Mouse (Mus musculus): ENCODE measurements at regions not wholly inside any gene's neighbourhood (a gene's known extent, or its start where the extent isn't known, plus 50 kb on each side); places are given as distances from the start of the nearest gene placed in this dataset.

GRCm38 (mm10) chr2:34086130-34086529, 198.4 kb upstream of the Mvb12b start:
- no peaks in the 10 kb centered on the region for H3K36me3 ChIP-seq (replicated peaks in 1 of 2; ENCODE audit: control insufficient read depth in 1 of 2, insufficient read depth in 1 of 2, low read length in 1 of 2)
- in situ Hi-C loops (cut with MboI; ENCODE audit: low pct_ligation_motif_present, low pct_unique_long_range_greater_than_20kb, low sequenced_read_pairs) = no loop called here
- no peak overlapping the region for H3K4me2 ChIP-seq (ENCODE audit: insufficient read depth, low read depth, poor library complexity, severe bottlenecking)
- no peak overlapping the region for H3K27ac ChIP-seq (ENCODE audit: insufficient read depth, low read depth)
- H3K4me3 ChIP-seq (replicated peaks in 1 of 3; ENCODE audit: low read depth in 2 of 3, low read length in 2 of 3, poor library complexity in 1 of 3) = no peak overlapping the region
- no peak for DNase-seq (ENCODE audit: extremely low read depth)
- no peaks in the 10 kb centered on the region for H3K79me2 ChIP-seq (replicated peaks; ENCODE audit: control insufficient read depth, extremely low read depth, insufficient read depth, poor library complexity, severe bottlenecking)
- H3K4me1 ChIP-seq (ENCODE audit: control insufficient read depth in 1 of 2, insufficient read depth in 2 of 2) = no peaks in the 10 kb centered on the region; a peak in 1 of 4 replicates
- H3K9ac ChIP-seq (ENCODE audit: insufficient read depth, low read depth) = no peak overlapping the region
- no peaks in the 10 kb centered on the region for H3K27me3 ChIP-seq (replicated peaks)
- dilution Hi-C loops (cut with MboI; ENCODE audit: extremely low pct_ligation_motif_present, extremely low pct_unique_long_range_greater_than_20kb, low sequenced_read_pairs) = no loop called here
- no peak for TF ChIP-seq JUN (IDR thresholded peaks at IDR 0.05; ENCODE audit: insufficient read depth, low read depth, low read length)
- no peak for TF ChIP-seq ZC3H11A (IDR thresholded peaks at IDR 0.05; ENCODE audit: low read depth, low read length)
- TF ChIP-seq MYC (IDR thresholded peaks at IDR 0.05; ENCODE audit: low read depth, low read length) = no peak
- no peak for TF ChIP-seq USF1 (IDR thresholded peaks at IDR 0.05; ENCODE audit: low read depth, low read length)
- TF ChIP-seq KAT2A (IDR thresholded peaks at IDR 0.05; ENCODE audit: insufficient replicate concordance, low read length) = no peak
- no peak for TF ChIP-seq USF2 (conservative IDR thresholded peaks at IDR 0.05; ENCODE audit: low read depth, low read length)
- no peak for TF ChIP-seq ZMIZ1 (IDR thresholded peaks at IDR 0.05; ENCODE audit: low read depth, low read length)
- TF ChIP-seq CTCF (conservative IDR thresholded peaks at IDR 0.05 in 1 of 2, IDR thresholded peaks at IDR 0.05 in 1 of 2; ENCODE audit: low read depth in 2 of 2, low read length in 2 of 2) = no peak
- no peak for TF ChIP-seq ZKSCAN1 (IDR thresholded peaks at IDR 0.05; ENCODE audit: borderline replicate concordance, low read depth, low read length)
- H3K9me3 ChIP-seq (replicated peaks; ENCODE audit: low read length) = no peaks in the 10 kb centered on the region

GRCm38 (mm10) chr2:34084513-34084912, 196.8 kb upstream of the Mvb12b start:
- Histone ChIP-seq H3K27me3 (replicated peaks) (no peaks in the 10 kb centered on the region), H3K4me3 (replicated peaks in 1 of 3; ENCODE audit: low read depth in 2 of 3, low read length in 2 of 3, poor library complexity in 1 of 3) (no peak overlapping the region), H3K4me1 (ENCODE audit: control insufficient read depth in 1 of 2, insufficient read depth in 2 of 2) (no peaks in the 10 kb centered on the region; a peak in 1 of 4 replicates), H3K27ac (ENCODE audit: insufficient read depth, low read depth) (no peak overlapping the region), H3K79me2 (replicated peaks; ENCODE audit: control insufficient read depth, extremely low read depth, insufficient read depth, poor library complexity, severe bottlenecking) (no peaks in the 10 kb centered on the region), H3K9ac (ENCODE audit: insufficient read depth, low read depth) (no peak overlapping the region), H3K36me3 (replicated peaks in 1 of 2; ENCODE audit: control insufficient read depth in 1 of 2, insufficient read depth in 1 of 2, low read length in 1 of 2) (no peaks in the 10 kb centered on the region), H3K9me3 (replicated peaks; ENCODE audit: low read length) (no peaks in the 10 kb centered on the region), H3K4me2 (ENCODE audit: insufficient read depth, low read depth, poor library complexity, severe bottlenecking) (no peak overlapping the region)
- dilution Hi-C loops (cut with MboI; ENCODE audit: extremely low pct_ligation_motif_present, extremely low pct_unique_long_range_greater_than_20kb, low sequenced_read_pairs) (no loop called here), in situ Hi-C loops (cut with MboI; ENCODE audit: low pct_ligation_motif_present, low pct_unique_long_range_greater_than_20kb, low sequenced_read_pairs) (no loop called here)
- TF ChIP-seq RAD21 (IDR thresholded peaks at IDR 0.05; ENCODE audit: low read depth, low read length) (no peak), SIN3A (IDR thresholded peaks at IDR 0.05; ENCODE audit: low read length) (no peak), IRF4 (IDR thresholded peaks at IDR 0.05; ENCODE audit: low read depth, low read length) (no peak), ZMIZ1 (IDR thresholded peaks at IDR 0.05; ENCODE audit: low read depth, low read length) (no peak), MEF2A (IDR thresholded peaks at IDR 0.05; ENCODE audit: borderline replicate concordance, low read depth, low read length) (no peak), NELFE (IDR thresholded peaks at IDR 0.05; ENCODE audit: low read depth, low read length) (no peak), JUN (IDR thresholded peaks at IDR 0.05; ENCODE audit: insufficient read depth, low read depth, low read length) (no peak), CHD2 (IDR thresholded peaks at IDR 0.05; ENCODE audit: low read length) (no peak), ELF1 (IDR thresholded peaks at IDR 0.05; ENCODE audit: low read depth, low read length) (no peak), ETS1 (conservative IDR thresholded peaks at IDR 0.05; ENCODE audit: low read depth, low read length) (no peak), UBTF (IDR thresholded peaks at IDR 0.05; ENCODE audit: low read depth, low read length) (no peak), SMC3 (IDR thresholded peaks at IDR 0.05; ENCODE audit: low read depth, low read length) (no peak), NRF1 (IDR thresholded peaks at IDR 0.05; ENCODE audit: low read depth, low read length) (no peak), TBP (conservative IDR thresholded peaks at IDR 0.05; ENCODE audit: low read depth, low read length) (no peak), ZC3H11A (IDR thresholded peaks at IDR 0.05; ENCODE audit: low read depth, low read length) (no peak), POLR2A (IDR thresholded peaks at IDR 0.05; ENCODE audit: low read depth, low read length) (no peak)
- no peak for DNase-seq (ENCODE audit: extremely low read depth)
